In the genomic region with DNA sequence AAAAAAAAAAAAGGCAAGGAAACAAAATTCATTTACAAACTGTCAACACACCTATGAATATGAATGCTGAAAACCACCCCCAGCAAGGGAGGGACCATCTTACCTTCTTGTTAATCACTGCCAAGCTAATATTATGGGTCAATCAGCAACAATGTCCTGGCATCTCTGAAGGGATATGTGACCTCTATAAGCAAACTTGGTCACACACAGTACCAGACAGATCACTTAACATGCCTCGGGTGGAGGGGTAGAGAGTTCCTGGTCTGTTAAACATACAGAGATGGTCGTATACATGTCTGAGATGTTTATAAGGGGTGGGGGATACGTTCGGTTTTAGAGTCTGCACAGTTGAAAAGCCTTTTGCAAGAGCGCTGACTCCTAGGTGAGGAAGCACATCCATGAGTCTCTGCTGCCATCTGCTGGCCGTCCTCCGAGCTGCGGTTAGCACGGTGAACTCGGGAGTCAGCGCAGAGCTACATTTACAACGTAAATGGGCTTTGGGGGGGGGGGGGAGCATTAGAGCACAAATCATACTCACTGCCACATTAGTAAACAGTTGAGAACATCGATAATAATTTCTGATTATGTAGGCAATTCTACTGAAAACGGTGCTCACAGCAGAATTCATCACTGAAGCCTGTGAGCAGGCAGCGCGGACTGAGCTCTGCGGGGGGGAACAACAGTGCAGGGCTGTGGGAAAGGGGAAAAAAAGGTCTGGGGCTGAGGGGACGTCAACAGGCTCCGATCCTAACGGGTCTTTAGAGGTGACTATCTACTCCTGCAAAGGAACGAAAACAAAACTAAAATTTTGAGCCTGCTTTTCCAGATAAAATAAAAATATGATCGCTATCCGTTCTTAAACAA, we compare ENCODE assay signal across 7 mouse cellular contexts.
A peak's percentile ranks its signal among the peaks of the same experiment; 100 is the strongest.
DNase-seq lines count a peak whose midpoint lies in the region; ATAC-seq and TF ChIP-seq lines count a peak whose summit lies in the region.

No protein-coding gene starts in this region.

- ATAC-seq in limb, embryonic 11.5 days (ENCODE audit: insufficient number of reproducible peaks, low FRiP score, low TSS enrichment, low read depth), result peak; percentile 62
- peak; percentile 78 for ATAC-seq in midbrain, postnatal 0 days (ENCODE audit: low FRiP score)

- WGBS in kidney, adult 2 months, result 28% methylated on average over 23 of the region's 23 CpGs
- WGBS in limb, embryonic 11.5 days, result 35% methylated on average over 23 of the region's 23 CpGs
- WGBS in midbrain, postnatal 0 days, result 20% methylated on average over 23 of the region's 23 CpGs

- peak; percentile 90 for DNase-seq in adrenal gland, postnatal 14 days
- peak; percentile 86 for DNase-seq in embryo, embryonic 9.5 days (ENCODE audit: extremely low spot score)
- DNase-seq in heart, adult 18-20 months, result peak; percentile 70 to 94
- DNase-seq in kidney, adult 2 months, result peak; percentile 76
- DNase-seq in limb, embryonic 11.5 days (ENCODE audit: low spot score), result peak; percentile 97
- DNase-seq in midbrain, postnatal 0 days (ENCODE audit: low spot score), result peak; percentile 92
- peak; percentile 67 to 88 for DNase-seq in spleen, postnatal 10 days (ENCODE audit: low spot score in 2 of 2)

- H3K27ac ChIP-seq in kidney, adult 2 months (ENCODE audit: insufficient read depth, low read depth, low read length), result no peak overlapping the region
- H3K27ac ChIP-seq in limb, embryonic 11.5 days (replicated peaks; ENCODE audit: low read depth, low read length), result no peak overlapping the region
- no peak overlapping the region for H3K27ac ChIP-seq in midbrain, postnatal 0 days (ENCODE audit: low read depth, low read length)

- H3K9me3 ChIP-seq in limb, embryonic 11.5 days (ENCODE audit: control insufficient read depth, low read length), result no peaks in the 10 kb centered on the region
- no peaks in the 10 kb centered on the region for H3K9me3 ChIP-seq in midbrain, postnatal 0 days (ENCODE audit: low read length)

- no peaks in the 10 kb centered on the region for H3K4me1 ChIP-seq in kidney, adult 2 months (ENCODE audit: control insufficient read depth, insufficient read depth, low read length)
- H3K4me1 ChIP-seq in limb, embryonic 11.5 days (ENCODE audit: control insufficient read depth, insufficient read depth, low read length), result no peaks in the 10 kb centered on the region
- no peaks in the 10 kb centered on the region for H3K4me1 ChIP-seq in midbrain, postnatal 0 days (ENCODE audit: insufficient read depth, low read length)

- H3K36me3 ChIP-seq in kidney, adult 2 months (ENCODE audit: control insufficient read depth, insufficient read depth, low read length), result no peaks in the 10 kb centered on the region
- H3K36me3 ChIP-seq in limb, embryonic 11.5 days (ENCODE audit: control insufficient read depth, insufficient read depth, low read length), result no peaks in the 10 kb centered on the region
- H3K36me3 ChIP-seq in midbrain, postnatal 0 days (ENCODE audit: insufficient read depth, low read length), result no peaks in the 10 kb centered on the region

- H3K4me2 ChIP-seq in limb, embryonic 11.5 days (ENCODE audit: low read depth, severe bottlenecking), result no peak overlapping the region
- peak overlapping the region; percentile 35 for H3K4me2 ChIP-seq in midbrain, postnatal 0 days (ENCODE audit: low read depth, low read length, poor library complexity, severe bottlenecking)

- peak; percentile 96 for TF ChIP-seq CTCF in kidney, adult 2 months (conservative IDR thresholded peaks at IDR 0.05; ENCODE audit: insufficient read depth, insufficient read length, low read depth, low read length)
- peak; percentile 97 for TF ChIP-seq CTCF in midbrain, postnatal 0 days (IDR thresholded peaks at IDR 0.05)

- no peak overlapping the region for H3K9ac ChIP-seq in limb, embryonic 11.5 days (ENCODE audit: low read length)
- no peak overlapping the region for H3K9ac ChIP-seq in midbrain, postnatal 0 days (replicated peaks; ENCODE audit: low read length, poor library complexity, severe bottlenecking)

- no peak for TF ChIP-seq POLR2A in kidney, adult 2 months (IDR thresholded peaks at IDR 0.05; ENCODE audit: low read depth, low read length)

- H3K27me3 ChIP-seq in kidney, adult 2 months (replicated peaks; ENCODE audit: control insufficient read depth, insufficient read depth, low read length), result no peaks in the 10 kb centered on the region
- no peaks in the 10 kb centered on the region for H3K27me3 ChIP-seq in limb, embryonic 11.5 days (ENCODE audit: control insufficient read depth, insufficient read depth, low read length)
- H3K27me3 ChIP-seq in midbrain, postnatal 0 days (ENCODE audit: insufficient read depth, low read length), result no peaks in the 10 kb centered on the region

- no peak overlapping the region for H3K4me3 ChIP-seq in kidney, adult 2 months (ENCODE audit: insufficient read depth, low read depth, low read length)
- no peak overlapping the region for H3K4me3 ChIP-seq in limb, embryonic 11.5 days (ENCODE audit: low read depth, low read length)
- peak overlapping the region; percentile 18; the same call in 1 of the 2 replicates for H3K4me3 ChIP-seq in midbrain, postnatal 0 days (ENCODE audit: low read depth, low read length)
